Mouse (Mus musculus) embryonic fibroblast, embryonic 13.5 days (primary cell): ENCODE measurements around the gene Nt5c1a.

Experiments
- CTCF ChIP-seq: IDR thresholded peaks from 2 replicates; pipeline ENCODE4 v1.5.1; 2011; ENCODE audit warnings: mild to moderate bottlenecking, control low read depth, low read length, moderate library complexity, borderline replicate concordance; ENCODE audit not compliant: insufficient read depth
- POLR2A ChIP-seq: IDR thresholded peaks from 2 replicates; pipeline ENCODE4 v1.6.1; 2011; ENCODE audit warnings: low read depth, mild to moderate bottlenecking, control low read depth, low read length, moderate library complexity

DNA sequence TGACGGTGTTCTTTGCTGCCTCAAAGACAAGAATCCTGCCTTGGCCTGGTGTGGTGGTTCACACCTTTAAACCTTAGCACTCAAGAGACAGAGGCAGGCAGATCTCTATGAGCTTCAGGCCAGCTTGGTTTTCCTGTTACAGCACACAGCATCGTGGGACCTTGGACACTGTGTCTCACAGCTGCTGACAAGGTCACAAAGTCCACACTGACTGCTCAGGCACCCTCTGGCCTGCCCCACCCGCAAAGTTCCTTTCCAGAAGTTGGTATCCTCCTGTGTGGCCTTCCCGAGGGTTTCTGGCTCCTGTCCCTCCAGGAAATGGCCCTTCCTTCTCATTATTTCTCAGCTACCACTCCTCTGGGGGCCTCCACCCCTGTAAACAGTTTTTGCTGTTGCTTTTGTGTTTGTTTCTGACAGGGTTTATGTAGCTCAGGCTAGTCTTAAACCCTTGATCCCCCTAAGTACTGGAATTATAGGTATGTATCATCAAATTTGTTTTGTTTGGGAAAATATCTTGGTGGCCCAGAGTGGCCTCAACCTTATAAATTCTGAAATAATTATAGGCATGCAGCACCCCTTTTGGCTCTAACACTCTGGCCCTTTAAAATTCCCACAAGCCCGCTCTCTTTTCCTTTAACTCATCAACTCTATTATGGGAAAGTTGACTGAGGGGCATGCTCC, 60.6 kb downstream of the Nt5c1a start, which contains the start of gene Pabpc4:
- no peak for TF ChIP-seq CTCF
- no peak for TF ChIP-seq POLR2A
